ENCODE assay signal across 8 mouse cellular contexts in the genomic region with DNA sequence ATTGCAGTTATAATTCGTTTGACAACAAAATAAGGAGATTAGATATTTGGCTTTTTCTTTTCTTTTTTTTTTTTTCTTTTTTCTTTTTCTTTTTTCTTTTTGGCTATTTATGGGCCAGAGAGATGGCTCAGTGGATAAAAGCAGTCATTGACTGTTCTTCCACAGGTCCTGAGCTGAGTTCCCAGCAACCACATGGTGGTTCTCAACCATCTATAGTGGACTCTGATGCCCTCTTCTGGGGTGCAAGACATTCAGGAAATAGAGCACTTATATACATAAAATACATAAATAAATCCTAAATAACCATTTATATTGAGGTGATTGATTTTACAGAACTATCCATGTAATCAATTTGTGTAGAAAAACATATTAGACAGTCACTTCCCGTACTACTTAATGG. TPM values are rescaled to one million over a fixed set of nuclear protein-coding genes. Genes with fewer than 3 reads are reported as not detected.
DNase-seq lines count a peak whose midpoint lies in the region; ATAC-seq lines count a peak whose summit lies in the region.

No protein-coding gene starts in this region.

- ATAC-seq in liver, embryonic 11.5 days (replicated peaks; ENCODE audit: low FRiP score) = no peak
- ATAC-seq in embryonic facial prominence, embryonic 13.5 days (ENCODE audit: insufficient number of reproducible peaks, insufficient read depth, low FRiP score, low TSS enrichment, low read depth) = no peak

- no peaks in the 10 kb centered on the region for H3K9me3 ChIP-seq in liver, embryonic 11.5 days (ENCODE audit: control insufficient read depth, low read length)
- no peaks in the 10 kb centered on the region for H3K9me3 ChIP-seq in embryonic facial prominence, embryonic 13.5 days
- no peaks in the 10 kb centered on the region for H3K9me3 ChIP-seq in limb, embryonic 10.5 days (replicated peaks)

- WGBS in liver, embryonic 11.5 days = 48% methylated on average over 2 of the region's 2 CpGs
- 49% methylated on average over 2 of the region's 2 CpGs for WGBS in embryonic facial prominence, embryonic 13.5 days
- 49% methylated on average over 2 of the region's 2 CpGs for WGBS in limb, embryonic 10.5 days

- no peak overlapping the region; the same call in 1 of the 2 replicates for H3K9ac ChIP-seq in liver, embryonic 11.5 days (ENCODE audit: low read depth, low read length)
- H3K9ac ChIP-seq in embryonic facial prominence, embryonic 13.5 days = no peak overlapping the region

- H3K4me1 ChIP-seq in liver, embryonic 11.5 days (replicated peaks; ENCODE audit: control insufficient read depth, insufficient read depth, low read length) = peaks cover 23% of the 10 kb centered on the region
- H3K4me1 ChIP-seq in embryonic facial prominence, embryonic 13.5 days = peaks cover 24% of the 10 kb centered on the region
- peaks cover 15% of the 10 kb centered on the region for H3K4me1 ChIP-seq in limb, embryonic 10.5 days

- H3K4me2 ChIP-seq in liver, embryonic 11.5 days = peak overlapping the region; percentile 94
- peak overlapping the region; percentile 80 for H3K4me2 ChIP-seq in embryonic facial prominence, embryonic 13.5 days

- H3K36me3 ChIP-seq in liver, embryonic 11.5 days (ENCODE audit: control insufficient read depth, insufficient read depth, low read length) = no peaks in the 10 kb centered on the region; the same call in 1 of the 2 replicates
- H3K36me3 ChIP-seq in embryonic facial prominence, embryonic 13.5 days = 0 out of 2 replicates have a peak, but pooled peaks cover 4% of the 10 kb centered on the region
- peaks cover 17% of the 10 kb centered on the region for H3K36me3 ChIP-seq in limb, embryonic 10.5 days
- H3K36me3 ChIP-seq in splenic B cell, adult 2 months (ENCODE audit: control insufficient read depth, insufficient read depth, low read length, poor library complexity, severe bottlenecking) = peaks cover 2% of the 10 kb centered on the region; the same call in 1 of the 2 replicates

- intact Hi-C loops in gastrocnemius, postnatal 14 days (cut with DNase I; ENCODE audit: low total_unique reads) = no loop called here

- DNase-seq in liver, embryonic 11.5 days (ENCODE audit: low spot score) = no peak
- DNase-seq in liver = no peak
- no peak for DNase-seq in limb, embryonic 10.5 days (ENCODE audit: low spot score)
- peak; percentile 27 for DNase-seq in splenic B cell, adult 2 months (ENCODE audit: low read depth, low spot score)
- no peak for DNase-seq in gastrocnemius, postnatal 14 days
- no peak for DNase-seq in frontal cortex, adult 2 months (ENCODE audit: extremely low spot score in 1 of 2, low spot score in 1 of 2)
- DNase-seq in kidney, postnatal 36 days = no peak

- no peaks in the 10 kb centered on the region for H3K27me3 ChIP-seq in liver, embryonic 11.5 days (replicated peaks; ENCODE audit: control insufficient read depth, insufficient read depth, low read length)
- no peaks in the 10 kb centered on the region for H3K27me3 ChIP-seq in embryonic facial prominence, embryonic 13.5 days
- no peaks in the 10 kb centered on the region for H3K27me3 ChIP-seq in limb, embryonic 10.5 days (ENCODE audit: low read depth, poor library complexity, severe bottlenecking)
- no peaks in the 10 kb centered on the region for H3K27me3 ChIP-seq in splenic B cell, adult 2 months (ENCODE audit: control insufficient read depth, insufficient read depth, low read length, poor library complexity, severe bottlenecking)

- peak overlapping the region; percentile 85 for H3K4me3 ChIP-seq in liver, embryonic 11.5 days (ENCODE audit: low read depth, low read length)
- peak overlapping the region; percentile 97 for H3K4me3 ChIP-seq in embryonic facial prominence, embryonic 13.5 days
- peak overlapping the region; percentile 100 for H3K4me3 ChIP-seq in limb, embryonic 10.5 days

- no peak overlapping the region for H3K27ac ChIP-seq in liver, embryonic 11.5 days (ENCODE audit: low read depth, low read length)
- H3K27ac ChIP-seq in embryonic facial prominence, embryonic 13.5 days = no peak overlapping the region
- H3K27ac ChIP-seq in limb, embryonic 10.5 days = no peak overlapping the region

RNA-seq across cellular contexts. Expression of a gene that starts 2.5 kb away (rescaled TPM):
- 48.4 and 50.6 TPM in 2 replicates for polyA plus RNA-seq in liver, embryonic 11.5 days (2014; fragmentation: Nextera tagmentation; extraction: Ambion mirVana)
- 52.5 and 61.9 TPM in 2 replicates for polyA plus RNA-seq in embryonic facial prominence, embryonic 13.5 days (2015; fragmentation: Nextera tagmentation; extraction: Ambion mirVana)
- 61.8 and 64.0 TPM in 2 replicates for polyA plus RNA-seq in limb, embryonic 10.5 days (2016; fragmentation: Nextera tagmentation; extraction: Ambion mirVana)
- 10 to 100 TPM; 37.9 to 55.4 TPM for total RNA-seq in gastrocnemius, postnatal 14 days (2021)
- polyA plus RNA-seq in frontal cortex, adult 2 months (2012; rRNA removed) = 22.3 and 22.8 TPM in 2 replicates

RNA-seq across cellular contexts. Expression of a gene that starts 8.7 kb away (rescaled TPM):
- polyA plus RNA-seq in liver, embryonic 11.5 days (2014; fragmentation: Nextera tagmentation; extraction: Ambion mirVana) = 692 and 701 TPM in 2 replicates
- polyA plus RNA-seq in embryonic facial prominence, embryonic 13.5 days (2015; fragmentation: Nextera tagmentation; extraction: Ambion mirVana) = 766 and 796 TPM in 2 replicates
- 565 and 602 TPM in 2 replicates for polyA plus RNA-seq in limb, embryonic 10.5 days (2016; fragmentation: Nextera tagmentation; extraction: Ambion mirVana)
- total RNA-seq in gastrocnemius, postnatal 14 days (2021) = 1,000 to 10,000 TPM; 1,012 to 1,143 TPM
- polyA plus RNA-seq in frontal cortex, adult 2 months (2012; rRNA removed) = 500 and 520 TPM in 2 replicates

RNA-seq across cellular contexts. Expression of a gene that starts 20.9 kb away (rescaled TPM):
- polyA plus RNA-seq in liver, embryonic 11.5 days (2014; fragmentation: Nextera tagmentation; extraction: Ambion mirVana) = 4.6 and 5.2 TPM in 2 replicates
- polyA plus RNA-seq in embryonic facial prominence, embryonic 13.5 days (2015; fragmentation: Nextera tagmentation; extraction: Ambion mirVana) = 5.2 and 7.0 TPM in 2 replicates
- polyA plus RNA-seq in limb, embryonic 10.5 days (2016; fragmentation: Nextera tagmentation; extraction: Ambion mirVana) = 3.8 and 4.9 TPM in 2 replicates
- under 1 TPM; 0.24 to 0.29 TPM for total RNA-seq in gastrocnemius, postnatal 14 days (2021)
- polyA plus RNA-seq in frontal cortex, adult 2 months (2012; rRNA removed) = 0.06 and 0.08 TPM in 2 replicates
